Mouse (Mus musculus) cortical plate, adult 2 months (tissue): Measurements from ENCODE around the gene Mast4.

Experiments
- CTCF ChIP-seq: fragments of 200-500 bp; IDR thresholded peaks from 2 replicates; pipeline ENCODE4 v1.5.1; 2011; ENCODE audit warnings: mild to moderate bottlenecking, control low read depth, low read length; ENCODE audit not compliant: insufficient read depth; ENCODE audit errors: extremely low read depth
- POLR2A ChIP-seq: fragments of 200-500 bp; IDR thresholded peaks from 2 replicates; pipeline ENCODE4 v1.6.1; 2011; ENCODE audit warnings: mild to moderate bottlenecking, low read length, control low read depth; ENCODE audit not compliant: insufficient read depth; ENCODE audit errors: extremely low read depth

GRCm38 (mm10) chr13:103326186-103326585, 8.1 kb downstream of the Mast4 start:
- TF ChIP-seq CTCF = no peak
- TF ChIP-seq POLR2A = no peak
